Mouse (Mus musculus) CH12.LX (cell line): ENCODE measurements around the gene Osgin1.

ENCODE experiments used
- CHD1 ChIP-seq: IDR thresholded peaks from 2 replicates; pipeline ENCODE4 v1.6.1; 2012; ENCODE audit warnings: low read depth, low read length, improper control_type of control experiment, inconsistent platforms
- CTCF ChIP-seq, 2 experiments: IDR thresholded peaks in 1 of 2; conservative IDR thresholded peaks in 1 of 2; 2 replicates each; pipeline ENCODE4 v1.5.1; 2011 to 2012; ENCODE audit warnings: low read depth in 2 of 2, low read length in 2 of 2, improper control_type of control experiment in 1 of 2, inconsistent platforms in 1 of 2, mild to moderate bottlenecking in 1 of 2, moderate library complexity in 1 of 2
- ELF1 ChIP-seq: IDR thresholded peaks from 2 replicates; pipeline ENCODE4 v1.6.1; 2014; ENCODE audit warnings: low read depth, mild to moderate bottlenecking, inconsistent platforms, low read length, improper control_type of control experiment
- EP300 ChIP-seq: IDR thresholded peaks from 2 replicates; pipeline ENCODE4 v1.6.1; 2011; ENCODE audit warnings: low read length, improper control_type of control experiment
- ETS1 ChIP-seq: conservative IDR thresholded peaks from 2 replicates; pipeline ENCODE4 v1.6.1; 2012; ENCODE audit warnings: low read depth, mild to moderate bottlenecking, inconsistent platforms, low read length, improper control_type of control experiment, moderate library complexity
- GABPA ChIP-seq: IDR thresholded peaks from 2 replicates; pipeline ENCODE4 v1.6.1; 2012; ENCODE audit warnings: low read depth, low read length, improper control_type of control experiment, inconsistent platforms; ENCODE audit not compliant: insufficient replicate concordance
- MEF2A ChIP-seq: IDR thresholded peaks from 2 replicates; pipeline ENCODE4 v1.6.1; 2014; ENCODE audit warnings: low read depth, mild to moderate bottlenecking, inconsistent platforms, low read length, improper control_type of control experiment, borderline replicate concordance
- NRF1 ChIP-seq: IDR thresholded peaks from 2 replicates; pipeline ENCODE4 v1.6.1; 2014; ENCODE audit warnings: low read depth, mild to moderate bottlenecking, inconsistent platforms, low read length, improper control_type of control experiment, moderate library complexity
- POLR2A ChIP-seq: IDR thresholded peaks from 2 replicates; pipeline ENCODE4 v1.6.1; 2011; ENCODE audit warnings: low read depth, mild to moderate bottlenecking, improper control_type of control experiment, low read length
- POLR2AphosphoS2 ChIP-seq: IDR thresholded peaks from 2 replicates; pipeline ENCODE4 v1.6.1; 2011; ENCODE audit warnings: low read depth, low read length, improper control_type of control experiment
- USF2 ChIP-seq: conservative IDR thresholded peaks from 2 replicates; pipeline ENCODE4 v1.6.1; 2011; ENCODE audit warnings: low read depth, low read length, improper control_type of control experiment
- ZKSCAN1 ChIP-seq: IDR thresholded peaks from 2 replicates; pipeline ENCODE4 v1.6.1; 2012; ENCODE audit warnings: low read depth, inconsistent platforms, low read length, improper control_type of control experiment, borderline replicate concordance
- ZMIZ1 ChIP-seq: IDR thresholded peaks from 2 replicates; pipeline ENCODE4 v1.6.1; 2012; ENCODE audit warnings: low read depth, mild to moderate bottlenecking, inconsistent platforms, low read length, improper control_type of control experiment

GRCm38 (mm10) chr8:119468091-119468490 lies 34.2 kb downstream of the Osgin1 start:
- no peak for TF ChIP-seq CTCF (conservative IDR thresholded peaks at IDR 0.05 in 1 of 2, IDR thresholded peaks at IDR 0.05 in 1 of 2; ENCODE audit: low read depth in 2 of 2, low read length in 2 of 2)
- TF ChIP-seq ETS1 = no peak
- TF ChIP-seq CHD1 = no peak
- no peak for TF ChIP-seq MEF2A
- no peak for TF ChIP-seq NRF1
- TF ChIP-seq GABPA = no peak
- no peak for TF ChIP-seq ELF1
- no peak for TF ChIP-seq POLR2AphosphoS2
- TF ChIP-seq EP300 = no peak
- TF ChIP-seq POLR2A = no peak
- no peak for TF ChIP-seq ZKSCAN1
- TF ChIP-seq ZMIZ1 = no peak
- no peak for TF ChIP-seq USF2
